Mouse (Mus musculus) heart, adult 2 months (tissue): ENCODE measurements around the gene Evx2. TPM values are rescaled to one million over a fixed set of nuclear protein-coding genes. Genes with fewer than 3 reads are reported as not detected.

Experiments used
- DNase-seq, 2 experiments: peaks; one replicate each; pipeline ENCODE4 v3.0.0; 2021
- H3K27ac ChIP-seq: fragments of 200-600 bp; 2 replicates; pipeline ENCODE4 v1.8.1; 2022
- H3K27me3 ChIP-seq: fragments of 200-500 bp; 2 replicates; pipeline ENCODE4 v1.6.1; 2012; ENCODE audit warnings: mild to moderate bottlenecking, low read length, inconsistent platforms, mixed read lengths; ENCODE audit not compliant: control insufficient read depth, insufficient read depth
- H3K36me3 ChIP-seq: fragments of 200-500 bp; 2 replicates; pipeline ENCODE4 v1.6.1; 2012; ENCODE audit warnings: low read length, inconsistent platforms; ENCODE audit not compliant: control insufficient read depth, insufficient read depth
- H3K4me1 ChIP-seq: fragments of 200-500 bp; 2 replicates; pipeline ENCODE4 v1.6.1; 2011; ENCODE audit warnings: low read length; ENCODE audit not compliant: control insufficient read depth, insufficient read depth
- H3K4me3 ChIP-seq: fragments of 200-600 bp; 2 replicates; pipeline ENCODE4 v1.8.1; 2022
- H3K79me2 ChIP-seq: fragments of 200-500 bp; replicated peaks from 2 replicates; pipeline ENCODE4 v1.6.1; 2012; ENCODE audit warnings: mild to moderate bottlenecking, inconsistent platforms, low read length, moderate library complexity, mixed read lengths; ENCODE audit not compliant: control insufficient read depth, insufficient read depth
- H3K9ac ChIP-seq: fragments of 200-500 bp; 2 replicates; pipeline ENCODE4 v1.6.1; 2012; ENCODE audit warnings: low read depth, mild to moderate bottlenecking, control low read depth, inconsistent platforms, low read length, mixed read lengths
- CTCF ChIP-seq: fragments of 200-600 bp; IDR thresholded peaks from 2 replicates; pipeline ENCODE4 v1.8.1; 2022; ENCODE audit warnings: antibody characterized with exemption, mild to moderate bottlenecking, moderate library complexity
- EP300 ChIP-seq: fragments of 200-500 bp; IDR thresholded peaks from 2 replicates; pipeline ENCODE4 v1.6.1; 2011; ENCODE audit warnings: low read depth, low read length, control low read depth; ENCODE audit not compliant: insufficient read depth
- POLR2A ChIP-seq: fragments of 200-500 bp; IDR thresholded peaks from 2 replicates; pipeline ENCODE4 v1.6.1; 2011; ENCODE audit warnings: mild to moderate bottlenecking, low read depth, low read length, control low read depth; ENCODE audit not compliant: insufficient read depth
- WGBS: fragments of 180-500 bp; shearing (Covaris S2); methylation state at CpG from one replicate; pipeline ENCODE4 v1.1.7; 2018; 5-methylcytosine and 5-hydroxymethylcytosine counted together
- intact Hi-C: fragments of 180-260 bp; cut with DNase I; formaldehyde crosslinking; loops from one replicate; pipeline ENCODE4 v1.15.1; 2025
- polyA plus RNA-seq: library from polyadenylated mRNA; depleted of rRNA; stranded (reverse); fragments of >200 nt; gene quantifications from 2 replicates; pipeline ENCODE4 v1.2.3, GENCODE M21; 2012
- total RNA-seq, 2 experiments: library from RNA; stranded (reverse); gene quantifications; 2 replicates each; pipeline ENCODE4 v1.2.3; 2021

Evx2 gene
- total and polyA plus RNA-seq, 3 experiments: not detected

- no peak for TF ChIP-seq EP300
- no peak for TF ChIP-seq CTCF
- TF ChIP-seq POLR2A: no peak
- no peak overlapping the region for H3K27ac ChIP-seq
- H3K4me3 ChIP-seq: no peak overlapping the region
- no peaks in the 10 kb centered on the region for H3K36me3 ChIP-seq
- peak in 1 of 2 experiments; percentile 24 for DNase-seq
- no peaks in the 10 kb centered on the region for H3K4me1 ChIP-seq
- intact Hi-C loops: loop anchor here (10.0 kb wide), 1 partner anchor 1422 kb away; the partner anchor contains the start of gene Sp9
- H3K27me3 ChIP-seq: peaks cover 47% of the 10 kb centered on the region
- WGBS: 7% methylated on average over 34 of the region's 34 CpGs
- no peaks in the 10 kb centered on the region for H3K79me2 ChIP-seq
- H3K9ac ChIP-seq: no peak overlapping the region
Observed at GRCm38 (mm10) chr2:74696442-74697335, 37.3 kb upstream of the Evx2 start.

GRCm38 (mm10) chr2:74695813-74696430, 36.6 kb upstream of the Evx2 start:
- TF ChIP-seq EP300 (no peak), POLR2A (no peak), CTCF (no peak)
- Histone ChIP-seq H3K36me3 (no peaks in the 10 kb centered on the region), H3K4me3 (no peak overlapping the region), H3K4me1 (no peaks in the 10 kb centered on the region), H3K27me3 (peaks cover 54% of the 10 kb centered on the region), H3K27ac (no peak overlapping the region), H3K9ac (no peak overlapping the region), H3K79me2 (no peaks in the 10 kb centered on the region)
- no peak for DNase-seq
- intact Hi-C loops: loop anchor here (10.0 kb wide), 1 partner anchor 1421 kb away; the partner anchor contains the start of gene Sp9
- WGBS: 6% methylated on average over 7 of the region's 7 CpGs

- Histone ChIP-seq H3K4me3 (no peak overlapping the region), H3K27ac (no peak overlapping the region), H3K4me1 (no peaks in the 10 kb centered on the region), H3K27me3 (peaks cover 52% of the 10 kb centered on the region), H3K79me2 (no peaks in the 10 kb centered on the region), H3K9ac (no peak overlapping the region), H3K36me3 (no peaks in the 10 kb centered on the region)
- 4% methylated on average over 1 of the region's 1 CpGs for WGBS
- no peak for DNase-seq
- TF ChIP-seq POLR2A (no peak), CTCF (no peak), EP300 (no peak)
- intact Hi-C loops: loop anchor here (10.0 kb wide), 1 partner anchor 1421 kb away; the partner anchor contains the start of gene Sp9
Observed at GRCm38 (mm10) chr2:74695383-74695782, 36.0 kb upstream of the Evx2 start.

- WGBS: 6% methylated on average over 16 of the region's 16 CpGs
- Histone ChIP-seq H3K36me3 (no peaks in the 10 kb centered on the region), H3K9ac (no peak overlapping the region), H3K27me3 (peaks cover 47% of the 10 kb centered on the region), H3K79me2 (no peaks in the 10 kb centered on the region), H3K4me1 (no peaks in the 10 kb centered on the region), H3K27ac (no peak overlapping the region), H3K4me3 (no peak overlapping the region)
- intact Hi-C loops: loop anchor here (10.0 kb wide), 1 partner anchor 1419 kb away; the partner anchor contains the start of gene Sp9
- no peak for TF ChIP-seq POLR2A
- no peak for TF ChIP-seq EP300
- peak; percentile 53 for TF ChIP-seq CTCF
- DNase-seq: no peak
Observed at GRCm38 (mm10) chr2:74694066-74694465, 34.7 kb upstream of the Evx2 start.

- Histone ChIP-seq H3K9ac (no peak overlapping the region), H3K27me3 (peaks cover 44% of the 10 kb centered on the region), H3K79me2 (no peaks in the 10 kb centered on the region), H3K4me1 (no peaks in the 10 kb centered on the region), H3K27ac (no peak overlapping the region), H3K4me3 (no peak overlapping the region), H3K36me3 (no peaks in the 10 kb centered on the region)
- no peak for DNase-seq
- TF ChIP-seq EP300 (no peak), POLR2A (no peak), CTCF (no peak)
- intact Hi-C loops: loop anchor here (10.0 kb wide), 1 partner anchor 1419 kb away; the partner anchor contains the start of gene Sp9
- WGBS: 14% methylated on average over 4 of the region's 4 CpGs
Observed at GRCm38 (mm10) chr2:74693432-74693827, 34.1 kb upstream of the Evx2 start.
